Mouse (Mus musculus): ENCODE data around the gene Cwc22.

Cwc22 gene

DNA sequence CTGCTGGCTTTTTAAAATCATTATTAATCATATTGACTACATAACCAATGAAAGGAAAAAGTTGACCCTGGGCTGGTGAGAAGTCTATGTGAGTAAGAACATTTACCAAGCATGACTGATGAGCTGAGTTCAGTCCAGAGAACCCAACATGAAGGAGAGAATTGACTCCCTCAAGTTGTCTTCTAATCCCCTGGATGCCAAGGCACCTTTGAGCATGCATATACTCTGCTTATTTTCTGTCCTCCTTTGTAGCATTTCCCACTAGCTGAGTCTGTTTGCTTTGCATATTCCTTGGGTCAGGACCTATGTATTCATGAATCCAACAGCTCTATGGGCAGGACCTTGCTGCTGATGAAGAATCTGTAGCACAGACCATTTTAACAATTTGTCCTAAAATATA lies 75.0 kb downstream of the Cwc22 start:
- no peak for DNase-seq

GRCm38 (mm10) chr2:77869729-77870280 lies 76.4 kb downstream of the Cwc22 start:
- DNase-seq = no peak

DNA sequence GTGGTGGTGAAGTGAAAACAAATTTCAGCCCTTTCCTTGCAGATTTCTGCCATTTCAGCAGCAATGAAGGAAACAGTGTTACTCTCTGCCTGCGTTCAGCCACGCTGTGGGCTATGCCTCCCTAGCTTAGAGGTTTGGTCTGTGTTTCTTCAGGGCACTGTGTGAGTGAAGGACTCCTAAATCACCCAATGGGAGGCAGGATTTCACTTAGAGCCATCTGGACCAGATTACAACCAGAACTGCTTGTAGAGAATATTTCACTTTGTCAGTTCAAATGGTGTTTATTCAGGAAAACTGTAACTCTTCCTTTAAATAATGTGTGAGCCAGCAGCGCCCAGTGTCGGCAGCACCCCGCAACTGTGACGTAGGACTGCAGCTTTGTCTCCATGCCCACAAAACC lies 82.2 kb downstream of the Cwc22 start:
- no peak for DNase-seq

DNA sequence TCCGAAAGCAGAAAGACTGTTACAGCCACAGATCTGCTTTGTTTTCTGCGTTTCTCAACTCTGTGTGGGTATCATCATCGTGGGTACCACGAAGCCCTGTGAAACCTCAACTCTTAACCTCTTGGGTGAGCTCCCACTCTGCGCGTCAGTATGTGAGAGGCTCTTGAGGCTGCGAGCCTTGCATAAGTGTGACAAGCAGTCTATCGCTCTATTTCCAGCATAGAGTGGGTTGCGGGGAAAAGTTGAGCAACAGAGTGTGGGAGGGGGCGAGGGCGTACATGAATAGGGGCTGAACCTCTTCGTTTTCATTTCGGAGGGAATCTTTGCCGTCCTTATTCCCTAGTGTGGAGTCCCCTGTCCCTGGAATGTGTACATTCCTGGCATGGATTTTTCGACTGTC lies 82.7 kb downstream of the Cwc22 start:
- DNase-seq = no peak

DNA sequence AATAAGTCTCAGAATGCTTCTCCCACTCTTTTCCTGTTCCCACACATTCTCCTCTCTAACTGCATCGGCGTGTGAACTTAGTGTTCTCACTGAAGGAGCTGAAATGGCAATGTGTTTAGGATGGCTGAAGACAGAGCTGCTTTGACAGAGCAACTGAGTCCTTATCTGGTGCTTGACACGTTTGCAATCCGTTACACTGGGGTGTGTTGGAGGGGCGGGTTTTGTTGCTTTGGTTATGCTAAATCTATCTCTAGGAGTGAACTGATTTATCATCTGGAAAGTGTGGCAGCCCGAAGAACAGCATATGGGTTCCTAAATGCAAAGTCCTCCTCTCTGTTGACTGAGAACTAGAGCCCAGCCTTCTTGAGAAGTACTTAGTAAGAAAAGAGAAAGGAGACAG lies 104.7 kb downstream of the Cwc22 start:
- no peak for DNase-seq

GRCm38 (mm10) chr2:77839587-77839986 lies 106.6 kb downstream of the Cwc22 start:
- no peak for DNase-seq

DNA sequence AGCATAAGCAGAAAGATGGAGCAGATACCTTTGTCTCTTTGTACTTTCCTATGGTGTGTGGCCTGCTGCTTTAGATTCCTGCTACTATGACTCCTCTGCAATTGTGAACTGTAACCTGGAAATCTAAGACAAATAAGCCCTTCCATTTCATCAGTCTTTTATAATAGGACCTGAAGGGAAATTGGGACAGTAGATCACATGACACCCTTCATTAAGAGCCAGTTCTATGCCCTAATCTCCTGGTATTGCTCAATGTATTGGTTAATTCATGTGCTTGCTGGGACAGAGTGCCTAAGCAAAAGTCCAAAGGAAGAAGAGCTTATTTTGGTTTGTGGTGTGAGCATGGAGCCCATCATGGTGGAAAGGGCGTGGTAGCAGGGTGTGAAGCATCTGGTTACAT lies 107.5 kb downstream of the Cwc22 start:
- no peak for DNase-seq

DNA sequence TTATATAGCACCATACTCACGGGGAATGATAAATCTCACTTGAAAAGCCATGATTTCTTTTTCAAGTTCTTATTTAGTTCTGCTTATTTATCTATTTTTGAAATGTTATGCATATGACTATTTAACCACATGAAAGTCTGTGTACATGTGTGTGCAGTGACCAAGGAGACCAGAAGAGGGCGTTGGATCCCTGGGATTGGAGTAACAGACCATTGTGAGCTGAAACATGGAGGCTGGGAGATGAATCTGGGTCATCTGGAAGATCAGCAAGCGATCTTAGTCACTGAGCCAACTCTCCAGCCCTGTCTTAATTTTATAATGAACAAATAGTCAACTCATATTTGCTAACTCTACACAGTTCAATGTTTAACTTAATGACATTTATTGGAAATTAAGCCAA lies 110.4 kb downstream of the Cwc22 start:
- no peak for DNase-seq

Data from retina, postnatal 1 day (tissue).